Mouse (Mus musculus) stomach, postnatal 0 days (tissue): ENCODE measurements around the gene Dap.

Experiments used
- CTCF ChIP-seq: IDR thresholded peaks from 2 replicates; pipeline ENCODE4 v1.5.1; 2016; ENCODE audit warnings: antibody characterized with exemption, low read depth, mild to moderate bottlenecking, moderate library complexity
- EP300 ChIP-seq: optimal IDR thresholded peaks from 2 replicates; pipeline ENCODE3; 2016; ENCODE audit warnings: antibody characterized with exemption

- TF ChIP-seq CTCF = no peak
- no peak for TF ChIP-seq EP300
Observed at GRCm38 (mm10) chr15:31237898-31238297, 13.8 kb downstream of the Dap start.
